Mouse (Mus musculus) neural tube, embryonic 14.5 days (tissue): Measurements from ENCODE around the gene Ctsd. TPM values are rescaled to one million over a fixed set of nuclear protein-coding genes. Genes with fewer than 3 reads are reported as not detected.
"Not testable (repeated sequence)": the region's sequence is repeated elsewhere in the genome, so short reads cannot be mapped to it uniquely, and the experiment has no call there.

Experiments
- ATAC-seq: fragments of 200-750 bp; cut with Nextera tagmentation; 2 replicates; pipeline ENCODE4 v1.8.0; 2017; ENCODE audit warnings: low read depth, mild to moderate bottlenecking, moderate TSS enrichment, moderate library complexity
- H3K27ac ChIP-seq: fragments of 300-500 bp; sonication (generic); 2 replicates; pipeline ENCODE4 v1.5.1; 2014; ENCODE audit warnings: low read depth, mild to moderate bottlenecking, control low read depth, low read length, moderate library complexity, mixed read lengths
- H3K27me3 ChIP-seq: fragments of 300-500 bp; sonication (generic); 2 replicates; pipeline ENCODE4 v1.6.1; 2014; ENCODE audit warnings: low read length; ENCODE audit not compliant: control insufficient read depth, insufficient read depth
- H3K36me3 ChIP-seq: fragments of 300-500 bp; sonication (generic); 2 replicates; pipeline ENCODE4 v1.6.1; 2014; ENCODE audit warnings: low read length, mixed read lengths; ENCODE audit not compliant: control insufficient read depth, insufficient read depth
- H3K4me1 ChIP-seq: fragments of 300-500 bp; sonication (generic); 2 replicates; pipeline ENCODE4 v1.6.1; 2014; ENCODE audit warnings: low read length; ENCODE audit not compliant: control insufficient read depth, insufficient read depth
- H3K4me2 ChIP-seq: fragments of 300-500 bp; sonication (generic); 2 replicates; pipeline ENCODE4 v1.6.1; 2014; ENCODE audit warnings: mild to moderate bottlenecking, low read depth, low read length, control low read depth
- H3K4me3 ChIP-seq: fragments of 300-500 bp; sonication (generic); 2 replicates; pipeline ENCODE4 v1.5.1; 2014; ENCODE audit warnings: low read depth, low read length, control low read depth, mixed read lengths
- H3K9ac ChIP-seq: fragments of 300-500 bp; sonication (generic); replicated peaks from 2 replicates; pipeline ENCODE4 v1.6.1; 2014; ENCODE audit warnings: low read depth, mild to moderate bottlenecking, control low read depth, low read length, mixed read lengths
- H3K9me3 ChIP-seq: fragments of 300-500 bp; sonication (generic); 2 replicates; pipeline ENCODE4 v1.6.1; 2016; ENCODE audit warnings: low read length; ENCODE audit not compliant: control insufficient read depth
- WGBS: fragments of 180-500 bp; shearing (Covaris S2); extraction: QIAGEN DNeasy Blood & Tissue Kit; methylation state at CpG from one replicate; pipeline ENCODE4 v1.1.7; 2014; 5-methylcytosine and 5-hydroxymethylcytosine counted together
- polyA plus RNA-seq: library from polyadenylated mRNA; unstranded; fragments of >200 nt; fragmentation: Nextera tagmentation; extraction: Ambion mirVana; gene quantifications from 2 replicates; pipeline ENCODE4 v1.2.1, GENCODE M21; 2014

Ctsd gene
- polyA plus RNA-seq, 1 experiment from 2014 or later: 250 TPM

DNA sequence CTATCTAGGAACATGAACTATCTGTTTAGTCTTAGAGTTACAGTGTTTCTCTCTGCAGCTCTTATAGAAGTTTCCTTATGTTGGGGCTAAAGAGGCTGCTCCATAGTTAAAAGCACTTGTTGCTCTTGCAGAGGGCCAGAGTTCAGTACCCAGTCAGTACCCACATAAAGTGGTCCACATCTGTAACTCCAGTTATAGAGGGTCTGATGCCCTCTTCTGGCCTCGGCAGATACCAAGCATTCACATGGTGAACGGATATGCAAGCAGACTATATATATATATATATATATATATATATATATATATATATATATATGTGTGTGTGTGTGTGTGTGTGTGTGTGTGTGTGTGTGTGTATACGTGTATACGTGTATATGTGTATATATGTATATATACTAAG lies 20.1 kb upstream of the Ctsd start:
- H3K36me3 ChIP-seq: no peaks in the 10 kb centered on the region
- no peak overlapping the region for H3K27ac ChIP-seq
- H3K9me3 ChIP-seq: no peaks in the 10 kb centered on the region
- no peak overlapping the region for H3K4me2 ChIP-seq
- no peaks in the 10 kb centered on the region for H3K4me1 ChIP-seq
- WGBS: 83% methylated on average over 4 of the region's 4 CpGs
- ATAC-seq: no peak
- H3K4me3 ChIP-seq: no peak overlapping the region
- no peaks in the 10 kb centered on the region for H3K27me3 ChIP-seq
- H3K9ac ChIP-seq: no peak overlapping the region

DNA sequence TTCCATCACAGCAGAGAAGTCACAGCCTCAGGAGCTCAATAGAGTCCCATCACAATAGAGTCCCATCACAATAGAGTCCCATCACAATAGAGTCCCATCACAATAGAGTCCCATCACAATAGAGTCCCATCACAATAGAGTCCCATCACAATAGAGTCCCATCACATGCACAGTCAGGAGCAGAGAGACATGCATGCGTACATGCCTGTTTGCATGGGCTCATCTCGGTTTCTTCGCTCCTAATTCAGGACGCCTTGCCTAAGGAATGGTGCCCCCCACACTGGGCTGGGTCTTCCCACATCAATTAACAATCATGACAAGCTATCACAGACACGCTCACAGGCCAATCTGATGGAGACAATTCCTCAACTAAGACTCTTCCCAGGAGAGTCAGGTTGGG lies 17.3 kb upstream of the Ctsd start:
- not testable (repeated sequence) for H3K9ac ChIP-seq, H3K4me1 ChIP-seq, H3K4me3 ChIP-seq, H3K4me2 ChIP-seq, ATAC-seq, H3K36me3 ChIP-seq, H3K9me3 ChIP-seq, H3K27me3 ChIP-seq, H3K27ac ChIP-seq
- WGBS: 86% methylated on average over 5 of the region's 5 CpGs

DNA sequence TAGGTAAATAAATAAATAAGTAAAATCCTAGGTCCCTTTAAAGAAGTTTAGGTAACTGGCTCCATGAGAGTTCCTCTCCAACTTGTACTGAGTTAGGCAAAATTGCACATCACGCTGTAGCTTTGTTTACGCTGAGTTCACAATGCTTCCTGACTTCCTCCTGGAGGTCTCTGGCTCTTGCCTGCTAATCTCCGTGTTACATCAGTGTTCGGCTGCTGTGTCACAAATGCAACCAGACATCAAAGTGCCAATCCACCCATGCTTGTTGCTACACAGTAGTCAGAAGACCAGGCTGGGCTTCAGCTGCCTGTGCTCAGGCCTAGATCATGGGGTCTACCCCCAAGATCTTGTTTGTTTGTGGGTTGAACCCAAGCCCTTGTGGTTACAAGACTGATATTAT lies 15.8 kb upstream of the Ctsd start:
- Histone ChIP-seq H3K4me3 (no peak overlapping the region), H3K27me3 (no peaks in the 10 kb centered on the region), H3K4me1 (0 out of 2 replicates have a peak, but pooled peaks cover 2% of the 10 kb centered on the region), H3K9ac (no peak overlapping the region), H3K36me3 (no peaks in the 10 kb centered on the region), H3K4me2 (no peak overlapping the region), H3K9me3 (no peaks in the 10 kb centered on the region), H3K27ac (no peak overlapping the region)
- ATAC-seq: no peak
- WGBS: 84% methylated on average over 4 of the region's 4 CpGs

DNA sequence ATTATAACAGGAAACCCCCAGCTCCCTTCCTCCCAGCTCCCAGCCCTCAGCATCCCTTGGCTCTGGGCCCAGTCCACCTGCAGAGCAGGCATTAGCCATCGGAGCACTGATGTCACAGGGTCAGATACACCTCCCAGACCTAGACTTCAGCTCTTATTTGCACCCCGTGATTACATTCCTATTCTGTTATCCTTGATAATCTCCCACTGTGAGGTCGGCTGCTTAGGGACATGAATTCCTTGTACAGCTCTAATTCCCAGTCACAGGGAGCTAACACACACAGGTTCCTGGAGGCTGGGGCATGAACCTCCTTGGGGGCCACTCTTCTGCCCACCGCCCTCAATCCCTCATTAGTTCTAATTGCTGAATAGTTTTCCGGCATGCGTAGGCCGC lies 12.9 kb upstream of the Ctsd start:
- no peaks in the 10 kb centered on the region for H3K36me3 ChIP-seq
- H3K4me2 ChIP-seq: no peak overlapping the region
- H3K4me3 ChIP-seq: no peak overlapping the region
- WGBS: 56% methylated on average over 7 of the region's 7 CpGs
- no peaks in the 10 kb centered on the region for H3K27me3 ChIP-seq
- H3K9me3 ChIP-seq: no peaks in the 10 kb centered on the region
- H3K4me1 ChIP-seq: 0 out of 2 replicates have a peak, but pooled peaks cover 2% of the 10 kb centered on the region
- ATAC-seq: no peak
- H3K9ac ChIP-seq: no peak overlapping the region
- no peak overlapping the region for H3K27ac ChIP-seq

DNA sequence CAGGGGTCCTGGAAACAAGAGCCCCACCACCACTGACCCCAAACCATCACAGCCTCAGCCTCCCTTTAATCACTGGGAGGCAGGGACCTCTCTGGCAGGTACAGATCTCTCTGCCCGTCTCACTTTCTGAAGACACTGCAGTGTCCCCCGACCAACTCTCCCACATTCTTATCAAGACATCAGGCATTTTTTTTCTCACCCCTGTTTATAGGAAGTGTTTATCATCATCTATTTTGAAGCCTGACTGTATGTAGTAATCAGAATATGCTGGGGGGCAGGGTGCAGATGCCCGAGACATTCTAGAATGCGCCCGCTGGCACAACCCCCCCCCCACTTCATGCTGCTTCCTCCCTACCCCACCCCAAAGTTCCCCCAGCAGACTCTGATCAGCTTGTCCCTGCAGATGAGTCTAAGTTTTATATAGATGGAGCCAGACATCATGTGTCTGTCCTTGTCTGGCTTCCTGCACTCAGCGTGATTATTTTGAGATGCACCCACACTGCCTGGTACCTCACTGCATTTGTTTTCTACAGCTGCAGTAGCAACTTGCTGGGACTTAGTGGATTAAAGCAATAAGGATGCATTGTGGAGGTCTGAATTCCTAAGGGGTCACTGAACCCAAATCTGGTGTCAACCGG lies 12.4 kb upstream of the Ctsd start:
- H3K4me1 ChIP-seq: 0 out of 2 replicates have a peak, but pooled peaks cover 2% of the 10 kb centered on the region
- H3K27me3 ChIP-seq: no peaks in the 10 kb centered on the region
- no peak overlapping the region for H3K27ac ChIP-seq
- no peak overlapping the region for H3K9ac ChIP-seq
- no peaks in the 10 kb centered on the region for H3K9me3 ChIP-seq
- H3K4me3 ChIP-seq: no peak overlapping the region
- no peaks in the 10 kb centered on the region for H3K36me3 ChIP-seq
- ATAC-seq: no peak
- no peak overlapping the region for H3K4me2 ChIP-seq
- 77% methylated on average over 7 of the region's 7 CpGs for WGBS

DNA sequence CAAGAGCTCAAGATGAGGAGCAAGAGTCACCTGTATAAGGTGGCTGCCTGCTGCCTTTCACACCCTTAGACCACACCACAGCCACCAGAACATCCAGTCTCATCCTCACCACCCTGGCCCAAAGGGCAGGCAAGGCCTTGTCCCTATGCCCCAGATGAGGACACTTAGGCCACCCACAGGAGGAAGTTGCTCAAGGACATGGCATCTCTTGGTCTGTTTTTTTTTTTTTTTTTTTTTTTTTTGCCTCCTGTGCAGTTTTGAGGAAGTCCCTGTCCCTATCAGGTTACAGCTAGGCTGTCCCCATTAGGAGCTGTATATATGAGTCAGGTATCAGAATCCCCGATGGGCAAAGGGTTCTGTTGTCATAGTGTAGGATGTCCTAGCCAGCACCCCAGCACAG lies 11.4 kb upstream of the Ctsd start:
- H3K27me3 ChIP-seq: no peaks in the 10 kb centered on the region
- no peak overlapping the region for H3K27ac ChIP-seq
- no peak overlapping the region for H3K9ac ChIP-seq
- H3K4me2 ChIP-seq: no peak overlapping the region
- ATAC-seq: no peak
- 0 out of 2 replicates have a peak, but pooled peaks cover 2% of the 10 kb centered on the region for H3K4me1 ChIP-seq
- 82% methylated on average over 1 of the region's 1 CpGs for WGBS
- H3K9me3 ChIP-seq: no peaks in the 10 kb centered on the region
- H3K4me3 ChIP-seq: no peak overlapping the region
- H3K36me3 ChIP-seq: no peaks in the 10 kb centered on the region

DNA sequence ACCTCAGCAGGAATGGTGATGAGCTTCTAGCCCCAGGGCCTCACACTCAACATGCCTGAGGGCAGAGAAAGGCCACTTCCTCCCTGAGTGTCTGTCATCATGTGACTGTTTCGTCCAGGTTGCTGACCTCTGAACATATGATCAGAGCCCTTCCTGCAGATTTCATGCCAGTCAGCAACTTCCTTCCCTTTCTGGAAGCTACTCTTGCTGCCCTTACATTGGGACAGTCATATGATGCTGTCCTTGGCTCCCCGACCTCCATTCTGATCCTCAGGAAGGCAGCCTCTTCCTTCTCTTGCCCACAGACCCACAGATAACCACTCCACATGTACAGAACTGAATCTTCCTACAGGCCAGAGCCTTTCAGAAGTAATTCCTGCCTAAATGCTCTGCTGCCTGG lies 10.2 kb upstream of the Ctsd start:
- no peak overlapping the region for H3K4me2 ChIP-seq
- no peaks in the 10 kb centered on the region for H3K9me3 ChIP-seq
- H3K36me3 ChIP-seq: no peaks in the 10 kb centered on the region
- no peak overlapping the region for H3K4me3 ChIP-seq
- H3K4me1 ChIP-seq: 0 out of 2 replicates have a peak, but pooled peaks cover 2% of the 10 kb centered on the region
- ATAC-seq: no peak
- H3K27ac ChIP-seq: no peak overlapping the region
- H3K9ac ChIP-seq: no peak overlapping the region
- no peaks in the 10 kb centered on the region for H3K27me3 ChIP-seq
- 58% methylated on average over 2 of the region's 2 CpGs for WGBS

DNA sequence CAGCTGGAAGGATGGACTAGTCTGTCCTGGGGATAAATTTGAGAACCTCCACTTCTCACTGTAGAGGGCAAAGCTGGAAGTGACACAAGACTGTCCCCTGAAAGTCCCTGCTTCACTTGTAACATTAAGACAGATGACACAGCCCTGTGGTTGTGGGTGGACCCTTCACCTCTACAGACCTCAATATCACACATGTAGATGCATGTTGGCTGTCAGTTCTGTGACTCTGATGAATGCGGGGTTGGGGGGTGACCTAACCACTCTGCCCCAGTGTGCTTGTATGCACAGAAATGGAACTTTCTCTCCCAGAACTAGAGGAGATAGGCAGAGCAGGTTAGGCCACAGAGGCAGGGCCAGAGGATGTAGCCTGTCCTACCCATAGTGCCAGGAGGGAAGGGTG lies 8.8 kb upstream of the Ctsd start:
- H3K27ac ChIP-seq: no peak overlapping the region
- H3K36me3 ChIP-seq: no peaks in the 10 kb centered on the region
- H3K9ac ChIP-seq: no peak overlapping the region
- 97% methylated on average over 1 of the region's 1 CpGs for WGBS
- H3K4me3 ChIP-seq: no peak overlapping the region
- H3K9me3 ChIP-seq: no peaks in the 10 kb centered on the region
- no peak overlapping the region for H3K4me2 ChIP-seq
- 0 out of 2 replicates have a peak, but pooled peaks cover 2% of the 10 kb centered on the region for H3K4me1 ChIP-seq
- no peak for ATAC-seq
- H3K27me3 ChIP-seq: no peaks in the 10 kb centered on the region

DNA sequence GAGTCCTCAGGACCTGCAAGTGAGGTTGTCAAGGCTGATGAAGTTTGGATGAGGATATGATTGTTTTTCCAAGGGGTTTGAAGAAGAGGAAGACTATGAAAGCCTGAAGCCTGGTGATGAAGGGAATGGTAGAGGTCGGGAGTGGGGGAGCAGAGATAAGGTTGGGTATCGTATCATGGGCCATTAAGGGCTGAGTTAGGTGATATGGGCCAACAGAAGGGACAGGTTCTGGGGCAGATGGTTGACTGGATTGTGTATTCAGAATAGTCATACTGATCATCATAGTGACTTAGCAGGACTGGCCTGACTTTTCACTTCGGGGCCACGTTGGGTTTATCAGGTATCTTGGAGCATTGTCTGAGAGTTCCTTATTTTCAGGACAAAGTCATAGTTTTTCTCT lies 7.6 kb upstream of the Ctsd start:
- ATAC-seq: no peak
- no peak overlapping the region for H3K4me2 ChIP-seq
- H3K36me3 ChIP-seq: no peaks in the 10 kb centered on the region
- H3K9me3 ChIP-seq: no peaks in the 10 kb centered on the region
- H3K4me1 ChIP-seq: no peaks in the 10 kb centered on the region
- H3K4me3 ChIP-seq: no peak overlapping the region
- no peak overlapping the region for H3K27ac ChIP-seq
- 94% methylated on average over 4 of the region's 4 CpGs for whole genome bisulfite sequencing
- H3K27me3 ChIP-seq: no peaks in the 10 kb centered on the region
- H3K9ac ChIP-seq: no peak overlapping the region
